Mouse (Mus musculus) neural tube, embryonic 14.5 days (tissue): ENCODE data around the gene Olfr610. TPM values are rescaled to one million over a fixed set of nuclear protein-coding genes. Genes with fewer than 3 reads are reported as not detected.

Source experiments
- polyA plus RNA-seq: library from polyadenylated mRNA; unstranded; fragments of >200 nt; fragmentation: Nextera tagmentation; extraction: Ambion mirVana; gene quantifications from 2 replicates; pipeline ENCODE4 v1.2.1, GENCODE M21; 2014

The Olfr610 gene
- polyA plus RNA-seq, 1 experiment from 2014 or later, result not detected

Other genes with a start within 250 kb of the Olfr610 start
- not detected in 2 replicates for gene Olfr596, start 206.5 kb downstream of the Olfr610 start, polyA plus RNA-seq
- gene Olfr597, start 195.8 kb downstream of the Olfr610 start, polyA plus RNA-seq, result not detected in 2 replicates
- not detected in 2 replicates for gene Olfr598, start 188.6 kb downstream of the Olfr610 start, polyA plus RNA-seq
- gene Olfr599, start 176.2 kb downstream of the Olfr610 start, polyA plus RNA-seq, result not detected in 2 replicates
- not detected in 2 replicates for gene Olfr600, start 162.5 kb downstream of the Olfr610 start, polyA plus RNA-seq
- gene Olfr601, start 149.5 kb downstream of the Olfr610 start, polyA plus RNA-seq, result not detected in 2 replicates
- not detected in 2 replicates for gene Olfr603, start 125.9 kb downstream of the Olfr610 start, polyA plus RNA-seq
- gene Usp17lc, start 97.0 kb downstream of the Olfr610 start, polyA plus RNA-seq, result not detected in 2 replicates
- gene Olfr605, start 66.7 kb downstream of the Olfr610 start, polyA plus RNA-seq, result not detected in 2 replicates
- gene Olfr606, start 63.1 kb downstream of the Olfr610 start, polyA plus RNA-seq, result not detected in 2 replicates
- gene Olfr607, start 48.0 kb downstream of the Olfr610 start, polyA plus RNA-seq, result not detected in 2 replicates
- not detected in 2 replicates for gene Olfr608, start 42.2 kb downstream of the Olfr610 start, polyA plus RNA-seq
- gene Olfr609, start 14.1 kb downstream of the Olfr610 start, polyA plus RNA-seq, result not detected in 2 replicates
- gene Olfr611, start 8.7 kb upstream of the Olfr610 start, polyA plus RNA-seq, result not detected in 2 replicates
- not detected in 2 replicates for gene Olfr612, start 30.6 kb upstream of the Olfr610 start, polyA plus RNA-seq
- gene Olfr613, start 36.0 kb upstream of the Olfr610 start, polyA plus RNA-seq, result not detected in 2 replicates
- gene Olfr615, start 44.0 kb upstream of the Olfr610 start, polyA plus RNA-seq, result not detected in 2 replicates
- gene Olfr616, start 57.0 kb upstream of the Olfr610 start, polyA plus RNA-seq, result not detected in 2 replicates
- gene Olfr617, start 60.9 kb upstream of the Olfr610 start, polyA plus RNA-seq, result not detected in 2 replicates
- gene Olfr618, start 78.0 kb upstream of the Olfr610 start, polyA plus RNA-seq, result not detected in 2 replicates
- not detected in 2 replicates for gene Olfr619, start 88.5 kb upstream of the Olfr610 start, polyA plus RNA-seq
- not detected in 2 replicates for gene Olfr620, start 100.4 kb upstream of the Olfr610 start, polyA plus RNA-seq
- gene Olfr622, start 130.6 kb upstream of the Olfr610 start, polyA plus RNA-seq, result not detected in 2 replicates
- not detected in 2 replicates for gene Olfr623, start 151.6 kb upstream of the Olfr610 start, polyA plus RNA-seq
- not detected in 2 replicates for gene Olfr624, start 159.1 kb upstream of the Olfr610 start, polyA plus RNA-seq
- not detected in 2 replicates for gene Olfr625-ps1, start 170.6 kb upstream of the Olfr610 start, polyA plus RNA-seq
- not detected in 2 replicates for gene Olfr243, start 202.5 kb upstream of the Olfr610 start, polyA plus RNA-seq
- not detected in 2 replicates for gene Olfr628, start 218.3 kb upstream of the Olfr610 start, polyA plus RNA-seq
- gene Olfr629, start 232.8 kb upstream of the Olfr610 start, polyA plus RNA-seq, result not detected in 2 replicates
- not detected in 2 replicates for gene Olfr630, start 245.2 kb upstream of the Olfr610 start, polyA plus RNA-seq